Mouse (Mus musculus) ZHBTc4 (cell line): ENCODE measurements at regions not wholly inside any gene's neighbourhood (a gene's known extent, or its start where the extent isn't known, plus 50 kb on each side); places are given as distances from the start of the nearest gene placed in this dataset.

ENCODE experiments used
- DNase-seq: peaks from one replicate; pipeline ENCODE4 v3.0.0-alpha.2; 2011; ENCODE audit warnings: low read depth, low spot score

DNA sequence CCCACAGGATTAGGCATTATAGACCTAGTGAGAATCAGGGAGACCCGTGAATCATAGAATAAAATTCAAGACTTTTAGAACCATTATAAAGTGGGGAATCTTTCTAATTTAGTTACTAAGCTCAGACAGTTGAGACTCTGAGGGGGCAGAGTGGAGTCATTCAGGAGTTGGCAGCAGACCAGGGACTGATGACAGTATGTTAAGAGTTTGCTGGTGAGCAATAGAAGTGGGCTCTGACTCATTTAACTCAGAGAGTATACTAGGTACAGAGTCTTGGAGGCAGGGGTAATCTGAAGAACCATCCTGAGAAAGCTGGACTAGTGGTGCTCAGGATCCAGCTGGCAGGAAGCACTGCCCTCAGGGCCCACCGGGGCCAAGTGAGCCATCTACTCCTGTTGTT lies 184.9 kb upstream of the Npy start:
- DNase-seq, result no peak

DNA sequence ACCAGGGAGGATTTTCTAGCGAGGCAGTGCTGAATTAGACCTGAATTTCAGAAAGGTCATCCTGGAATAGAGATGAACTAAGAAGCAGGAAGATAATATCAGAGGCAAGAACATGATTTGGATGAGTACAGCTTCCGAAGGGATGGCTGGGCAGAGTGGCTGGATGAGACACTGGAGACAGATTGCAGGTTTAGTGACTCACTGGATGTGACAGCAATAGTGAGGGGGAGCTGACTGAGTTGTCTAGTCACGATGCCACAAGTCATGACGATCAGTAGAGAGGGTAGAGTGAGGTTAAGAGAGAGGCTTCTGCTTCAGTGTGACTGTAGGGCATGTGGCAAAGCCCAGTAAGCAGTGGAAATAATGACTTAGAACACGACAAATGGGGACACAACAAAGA lies 181.3 kb upstream of the Npy start:
- no peak for DNase-seq

DNA sequence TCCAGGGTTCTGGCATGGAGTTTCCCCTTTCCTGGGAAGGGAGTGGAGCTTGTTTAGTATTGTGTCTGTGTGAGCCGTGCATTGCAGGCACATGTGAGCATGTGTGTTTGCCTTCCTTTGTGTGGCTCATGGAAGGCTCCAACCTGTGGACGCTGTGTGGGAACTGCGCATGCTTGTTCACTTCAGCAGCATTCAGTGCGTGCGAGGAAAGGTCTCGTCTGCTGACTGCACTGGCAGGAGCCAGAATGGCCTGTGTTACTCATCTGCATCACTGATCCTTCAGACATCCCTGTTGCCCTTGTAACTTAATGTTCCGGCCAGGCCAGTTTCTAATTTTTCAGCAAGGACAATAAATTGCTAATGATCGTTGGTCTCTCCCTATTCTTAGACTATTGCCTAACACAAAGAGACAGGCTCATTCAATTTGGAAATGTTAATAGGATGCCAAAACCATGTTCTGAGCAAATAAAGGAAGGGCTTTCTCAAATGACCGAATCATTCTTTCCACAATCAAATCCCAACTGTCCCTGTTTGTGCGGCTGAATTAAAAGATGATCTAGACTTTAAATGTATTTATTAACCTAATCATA lies 167.9 kb upstream of the Npy start:
- no peak for DNase-seq

DNA sequence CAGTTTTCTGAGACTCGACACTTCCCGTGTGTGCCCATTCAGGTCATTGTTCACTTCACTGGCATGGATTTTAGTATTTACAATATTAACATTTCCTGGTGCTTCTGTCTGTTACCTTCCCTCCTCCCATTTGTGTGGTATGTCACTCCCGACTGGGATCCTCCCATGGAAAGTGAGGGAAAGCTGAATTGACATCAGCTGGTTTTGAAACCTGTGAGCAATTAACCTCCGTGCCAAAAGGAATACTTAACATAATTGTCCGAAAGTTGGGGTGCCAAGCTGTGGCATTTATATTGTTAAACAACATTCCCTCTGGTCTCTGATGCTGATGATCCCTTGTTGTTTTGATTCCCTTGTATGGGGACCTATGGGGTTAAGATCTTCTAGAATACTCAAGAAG lies 167.3 kb upstream of the Npy start:
- DNase-seq, result no peak

DNA sequence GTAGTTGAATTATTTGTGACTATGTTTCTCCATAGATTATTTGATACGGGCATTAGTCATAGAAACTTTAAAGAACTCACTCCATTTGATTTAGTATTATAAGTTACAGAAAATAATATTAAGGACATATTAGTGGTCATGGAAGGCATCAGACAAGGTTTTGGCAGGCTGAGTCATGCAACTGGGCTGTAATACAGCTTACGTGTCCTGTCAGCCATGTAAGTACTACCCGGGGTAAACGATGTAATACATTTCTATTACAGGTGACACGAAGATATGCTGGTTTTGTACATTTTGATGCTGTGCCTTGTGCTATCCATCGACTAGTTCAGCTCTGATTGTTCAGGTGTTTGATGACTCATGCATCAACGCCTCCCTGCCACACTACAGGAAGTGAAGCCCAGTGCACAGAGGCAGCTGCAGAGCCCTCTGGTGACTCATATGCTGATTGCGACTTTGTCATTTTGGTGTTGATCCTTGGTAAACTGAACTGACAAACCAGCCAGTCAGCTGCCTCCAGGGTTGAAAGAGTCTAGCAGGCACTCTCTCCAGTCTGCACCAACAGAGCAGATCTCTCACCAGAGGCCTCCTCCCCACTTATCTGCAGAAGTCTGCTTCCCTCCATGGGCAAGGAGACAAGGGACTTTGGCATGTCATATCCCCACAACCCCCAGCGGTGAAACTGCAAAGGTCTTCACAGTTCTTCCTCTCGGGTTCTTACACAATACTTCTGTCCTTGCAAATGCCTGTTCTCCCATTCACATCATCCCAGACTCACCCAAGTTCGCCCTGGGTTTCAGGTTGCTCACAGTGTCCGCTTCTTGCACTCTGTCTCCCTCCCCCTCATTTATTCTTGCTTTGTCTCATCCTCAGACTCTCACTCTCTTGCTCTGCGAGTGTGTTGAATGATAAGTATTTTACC lies 165.9 kb upstream of the Npy start:
- DNase-seq, result peak; percentile 8

DNA sequence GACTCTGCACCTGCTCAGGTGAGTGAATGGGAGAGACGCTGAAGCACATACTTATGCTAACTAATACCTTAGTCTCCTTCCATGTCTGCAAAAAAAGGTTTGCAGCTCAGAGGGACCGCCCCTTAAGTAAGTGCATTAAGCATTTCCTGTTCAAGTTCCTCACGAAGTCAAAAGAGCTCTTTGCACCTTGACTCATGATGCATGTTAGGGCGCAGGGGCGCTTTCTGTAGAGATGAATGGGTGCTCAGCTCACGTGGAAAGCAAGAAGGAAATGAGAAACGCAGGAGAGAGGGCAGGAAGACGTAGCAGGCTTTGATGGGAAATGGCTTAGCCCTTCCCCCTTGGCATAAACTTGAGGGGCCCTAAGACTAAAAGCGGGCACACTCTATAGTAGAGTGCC lies 164.5 kb upstream of the Npy start:
- no peak for DNase-seq

DNA sequence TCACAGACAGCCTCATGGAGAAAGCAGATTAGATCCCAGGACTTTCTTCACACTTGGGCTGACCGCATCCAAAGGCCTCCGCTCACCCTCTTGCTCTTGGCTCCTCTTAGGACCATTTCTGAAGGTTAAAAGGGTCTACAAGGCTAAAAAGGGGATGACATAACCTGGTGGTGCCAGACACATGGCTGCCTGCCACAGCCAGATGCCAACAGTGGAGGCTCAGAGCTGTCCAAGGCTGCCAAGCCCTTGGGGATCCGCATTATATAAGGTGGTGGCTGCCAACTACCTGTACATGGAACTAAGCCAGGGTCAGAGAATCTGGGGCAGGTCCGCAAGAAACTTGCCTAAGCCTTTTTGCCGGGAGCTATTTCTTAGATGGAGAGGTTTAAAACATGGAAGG lies 151.5 kb upstream of the Npy start:
- no peak for DNase-seq

DNA sequence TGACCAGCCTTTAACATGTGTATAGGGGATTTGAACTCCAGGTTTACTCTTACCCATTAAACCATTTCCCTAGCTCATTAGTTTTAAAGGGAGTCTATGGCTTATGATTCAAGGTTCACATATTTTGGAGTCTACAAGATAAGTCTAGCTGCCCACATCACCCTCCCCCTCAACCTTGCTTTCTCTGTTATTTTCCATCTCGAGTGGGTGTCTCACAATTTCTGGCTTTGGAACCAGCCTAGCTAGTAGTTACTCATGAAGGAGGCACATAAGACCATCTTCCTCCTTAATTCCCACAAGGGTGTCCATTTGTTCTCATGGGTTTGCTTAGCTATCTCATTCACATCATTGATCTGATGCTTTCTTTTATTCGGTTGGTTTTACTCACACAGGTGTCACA lies 150.6 kb upstream of the Npy start:
- no peak for DNase-seq

DNA sequence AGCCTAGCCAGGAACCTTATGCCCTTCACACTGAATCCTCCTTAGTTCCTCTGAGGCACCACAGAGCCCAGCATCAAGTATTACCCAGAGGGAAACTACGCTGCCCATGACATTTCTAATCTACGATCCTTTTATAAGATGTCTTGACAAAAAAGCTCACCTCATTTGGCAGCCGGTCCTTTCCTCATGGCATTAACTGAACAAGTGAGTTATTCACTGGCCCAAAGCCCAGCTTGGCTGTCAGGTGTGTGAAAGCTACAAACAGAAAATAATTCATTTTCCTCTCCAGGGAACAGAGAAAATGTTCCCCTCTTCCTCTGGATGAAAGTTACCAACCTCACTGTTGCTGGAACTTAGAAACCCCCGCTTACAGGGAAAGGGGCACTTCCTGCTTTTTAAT lies 135.7 kb upstream of the Npy start:
- DNase-seq, result no peak

DNA sequence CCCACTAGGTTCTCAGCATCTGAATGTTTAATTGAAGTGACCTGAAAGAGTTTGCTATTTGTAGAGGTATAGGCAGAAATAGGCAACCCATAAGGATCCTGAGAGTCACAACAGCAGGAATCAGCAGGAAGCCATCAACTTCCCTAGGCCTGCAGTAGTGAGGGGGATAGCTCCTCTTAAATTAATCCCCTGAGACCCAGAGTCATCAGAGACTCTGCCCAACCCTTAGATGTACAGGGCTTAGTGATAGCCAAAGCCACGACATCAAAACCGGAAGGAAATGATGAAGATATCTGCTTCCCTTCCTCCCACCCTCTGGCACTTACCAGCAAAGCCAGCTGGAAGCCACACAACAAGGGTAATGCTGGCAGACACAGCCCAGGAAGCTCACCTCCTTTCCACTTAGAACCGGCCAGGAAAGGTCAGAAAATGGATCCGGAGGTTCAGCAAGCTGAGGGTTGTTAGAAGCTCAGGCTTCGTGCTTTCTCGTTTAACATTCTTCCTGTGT lies 130.4 kb upstream of the Npy start:
- peak; percentile 10 for DNase-seq

DNA sequence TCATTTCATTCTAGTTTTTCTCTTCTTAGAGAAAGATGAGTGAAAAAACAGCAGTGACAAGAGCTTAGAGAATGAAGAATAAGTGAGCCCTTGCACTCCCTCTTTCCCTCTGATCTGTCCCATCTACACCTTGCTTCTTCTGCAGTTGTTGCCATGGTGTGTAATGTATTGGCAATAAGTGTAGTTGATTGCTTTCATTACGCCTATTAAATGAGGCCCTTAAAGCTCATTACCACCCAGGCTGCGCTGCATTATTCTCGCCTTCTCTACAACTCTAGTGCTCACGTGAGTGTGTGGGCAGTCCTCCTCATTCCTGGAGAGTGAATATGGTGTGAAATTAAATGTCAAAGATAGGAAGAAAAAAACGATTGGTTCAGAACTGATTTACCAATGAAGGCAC lies 127.7 kb upstream of the Npy start:
- DNase-seq, result no peak

DNA sequence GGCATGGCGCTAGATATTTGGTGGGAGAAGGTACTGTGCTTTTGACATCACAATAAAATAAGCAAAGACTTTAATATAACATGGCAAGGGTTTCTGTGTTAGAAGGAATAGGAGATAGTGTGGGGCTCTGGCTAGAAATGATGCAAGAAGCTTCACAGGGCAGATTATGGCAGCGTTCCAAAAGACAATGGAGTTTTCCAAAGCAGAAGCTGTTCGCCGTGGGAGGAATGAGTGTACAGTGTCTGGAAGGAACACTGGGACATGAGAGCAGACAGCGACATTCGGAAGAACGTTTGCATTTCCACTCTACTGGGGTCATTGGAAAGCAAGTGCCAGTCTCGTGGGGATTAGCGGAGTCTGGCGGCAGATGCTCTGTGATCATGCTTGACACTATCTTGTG lies 125.5 kb upstream of the Npy start:
- no peak for DNase-seq

DNA sequence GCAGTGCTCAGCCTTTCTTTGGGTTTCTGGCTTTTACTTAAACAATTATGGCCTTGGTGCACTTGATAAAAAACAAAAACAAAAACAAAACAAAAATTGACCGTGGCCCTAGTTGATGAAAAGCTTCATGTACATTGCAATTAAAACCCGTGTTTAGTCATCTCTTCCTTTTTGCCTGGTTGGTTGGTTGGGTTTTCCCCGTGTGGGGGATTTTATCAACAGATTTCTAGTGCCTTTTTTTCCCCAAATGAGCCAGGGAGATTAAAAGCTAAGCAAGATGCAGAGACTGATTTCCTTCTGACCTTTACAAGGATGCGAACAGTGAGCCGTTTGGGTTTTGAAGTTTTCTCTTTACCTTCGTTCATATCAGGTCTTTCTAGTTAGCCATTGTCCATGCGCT lies 121.1 kb upstream of the Npy start:
- DNase-seq, result no peak

DNA sequence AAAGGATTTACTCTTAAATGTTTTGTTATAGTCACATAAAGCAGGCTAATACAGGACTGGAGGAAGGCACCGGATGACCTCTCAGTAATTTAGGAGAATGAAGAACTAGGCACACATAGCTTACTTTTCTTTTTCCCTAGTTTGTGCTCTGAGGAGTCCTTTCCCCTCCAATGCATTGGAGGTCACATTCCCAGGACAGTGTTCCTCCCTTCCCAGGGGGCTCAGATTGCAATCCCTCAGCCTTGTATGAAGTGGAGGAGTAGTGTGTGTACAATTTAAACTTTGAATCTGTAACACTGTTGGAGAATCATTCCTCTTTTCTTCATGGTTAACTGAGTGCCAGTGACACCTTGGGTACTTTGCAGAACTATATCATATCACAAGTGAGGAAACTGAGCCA lies 109.5 kb upstream of the Npy start:
- DNase-seq, result no peak

DNA sequence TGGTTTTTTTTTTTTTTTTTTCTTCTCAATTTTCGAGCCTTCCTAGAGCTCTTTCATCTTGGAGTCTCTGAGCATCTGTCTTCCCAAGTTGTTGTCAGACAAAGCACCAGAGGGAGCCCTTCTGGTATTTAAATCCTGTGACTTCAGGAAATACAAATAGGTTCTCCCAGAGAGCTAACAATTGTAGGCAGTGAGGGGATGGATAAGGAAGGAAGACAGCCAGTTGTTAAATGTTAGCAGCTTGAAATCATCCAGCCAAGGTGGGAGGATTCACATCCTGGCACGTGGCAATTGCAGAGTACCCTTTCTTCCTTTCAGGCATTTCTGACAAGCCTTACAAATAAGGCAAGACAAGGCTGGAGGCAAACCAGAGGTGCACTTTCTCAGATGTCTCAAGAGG lies 106.0 kb upstream of the Npy start:
- DNase-seq, result peak; percentile 15

DNA sequence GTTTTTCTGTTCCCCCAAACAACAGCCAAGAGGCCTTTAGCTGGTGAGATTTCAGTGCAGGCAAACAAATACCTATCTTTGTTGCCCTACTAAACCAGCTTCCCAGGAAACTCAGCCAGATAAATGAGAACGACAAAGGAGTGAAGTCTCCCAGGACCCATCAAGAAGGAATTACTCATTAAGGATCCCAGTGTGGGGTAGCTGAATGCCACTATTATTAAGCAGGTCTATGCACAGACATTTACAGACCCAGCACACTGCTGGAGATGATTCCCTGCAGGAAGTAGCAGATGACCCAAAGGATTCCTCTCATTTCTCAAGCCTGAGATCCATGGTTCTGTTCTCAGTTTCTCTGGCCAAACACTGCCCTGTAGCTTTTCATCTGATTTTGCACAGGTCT lies 105.6 kb upstream of the Npy start:
- peak; percentile 5 for DNase-seq

DNA sequence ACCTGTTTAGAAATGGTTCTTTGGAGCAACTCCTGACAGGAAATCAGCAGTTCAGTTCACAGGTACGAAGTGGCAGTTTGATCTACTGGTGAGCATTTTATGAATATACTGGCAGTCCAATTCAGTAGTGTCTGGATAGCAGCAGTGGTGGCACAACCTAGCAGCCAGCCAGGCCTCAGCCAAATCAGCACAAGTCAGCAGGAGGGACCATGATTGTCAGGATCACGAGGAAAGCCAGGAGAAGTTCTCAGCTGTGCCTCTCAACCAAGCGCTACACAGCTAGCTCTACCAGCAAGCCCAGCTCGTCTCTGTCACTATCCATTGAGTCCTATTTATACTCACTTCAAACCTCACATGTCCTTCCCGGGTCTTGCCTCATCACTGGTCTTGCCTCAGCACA lies 89.3 kb upstream of the Npy start:
- DNase-seq, result no peak

DNA sequence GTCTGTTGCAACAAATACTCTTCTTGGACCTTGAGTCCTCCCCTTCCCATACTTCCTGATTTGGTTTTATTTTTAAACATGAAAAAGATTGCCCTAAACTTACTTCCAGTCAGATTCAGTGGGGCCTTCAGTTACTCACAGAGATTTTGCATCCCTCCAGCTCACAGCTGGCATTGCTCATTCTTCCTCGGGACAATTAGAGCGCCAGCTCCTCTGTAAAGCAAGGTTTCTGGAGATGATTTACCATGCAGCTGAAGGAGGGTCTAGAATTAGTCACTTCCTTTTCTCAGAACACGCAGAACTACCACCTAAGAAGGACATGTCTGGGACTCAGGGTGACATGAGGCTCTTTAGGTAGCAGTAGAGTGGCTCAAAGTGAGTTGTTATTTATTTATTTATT lies 79.4 kb upstream of the Npy start:
- DNase-seq, result no peak

DNA sequence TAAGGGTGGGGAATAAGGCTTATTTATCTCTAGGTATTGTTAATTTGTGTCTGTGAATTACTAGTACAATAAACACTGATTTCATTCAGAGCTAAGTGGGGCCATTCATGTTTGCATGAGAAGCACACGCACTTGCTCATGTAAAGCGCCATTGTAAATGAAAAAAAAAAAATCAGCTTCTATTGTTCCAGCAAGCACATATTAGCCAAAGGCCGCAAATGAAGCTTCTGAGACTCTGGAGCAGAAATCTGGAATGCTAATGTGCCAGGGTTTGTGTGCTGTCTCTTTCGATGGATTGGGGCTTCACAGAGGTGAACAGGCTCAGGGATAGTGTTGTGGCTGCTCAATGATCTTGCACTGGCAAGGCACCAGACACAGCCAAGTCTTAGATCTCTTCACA lies 77.2 kb upstream of the Npy start:
- no peak for DNase-seq

DNA sequence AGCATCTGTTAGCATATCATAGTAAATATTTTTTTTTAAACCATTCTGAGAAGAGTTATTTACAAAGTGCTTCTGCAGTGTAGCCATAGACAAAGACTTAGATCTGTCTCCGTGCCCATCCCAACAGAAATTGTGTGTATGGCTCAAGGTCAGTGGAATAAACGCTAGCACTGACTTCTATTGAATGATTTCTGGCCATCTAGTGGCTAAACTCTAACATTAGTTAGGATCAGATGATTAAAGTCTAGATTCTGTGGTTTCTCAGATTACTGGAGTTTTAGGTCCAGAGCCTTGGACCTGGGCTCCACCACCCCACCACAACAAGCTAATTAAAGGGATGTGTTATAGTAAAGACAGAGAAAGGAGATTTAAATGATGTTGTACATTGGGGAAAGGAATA lies 72.0 kb upstream of the Npy start:
- DNase-seq, result no peak

DNA sequence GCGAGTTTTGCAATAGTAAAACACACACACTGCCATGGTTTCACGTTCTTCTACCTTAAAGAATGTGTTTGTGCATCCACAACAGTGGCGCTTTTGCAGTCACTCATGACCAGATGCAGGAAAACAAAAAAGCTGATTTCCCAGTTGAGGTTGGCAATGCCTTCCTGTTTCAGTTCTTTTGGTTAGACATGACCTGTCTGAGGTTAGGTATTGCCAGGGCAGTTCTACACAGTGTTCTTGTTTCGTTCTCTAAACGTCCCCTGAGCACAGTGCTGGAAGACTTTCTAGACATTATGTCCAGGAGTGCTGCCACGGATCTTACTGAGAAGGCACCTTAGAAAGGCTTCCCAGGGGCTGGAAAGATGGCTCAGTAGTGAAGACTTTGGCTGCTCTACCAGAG lies 62.9 kb upstream of the Npy start:
- DNase-seq, result no peak

DNA sequence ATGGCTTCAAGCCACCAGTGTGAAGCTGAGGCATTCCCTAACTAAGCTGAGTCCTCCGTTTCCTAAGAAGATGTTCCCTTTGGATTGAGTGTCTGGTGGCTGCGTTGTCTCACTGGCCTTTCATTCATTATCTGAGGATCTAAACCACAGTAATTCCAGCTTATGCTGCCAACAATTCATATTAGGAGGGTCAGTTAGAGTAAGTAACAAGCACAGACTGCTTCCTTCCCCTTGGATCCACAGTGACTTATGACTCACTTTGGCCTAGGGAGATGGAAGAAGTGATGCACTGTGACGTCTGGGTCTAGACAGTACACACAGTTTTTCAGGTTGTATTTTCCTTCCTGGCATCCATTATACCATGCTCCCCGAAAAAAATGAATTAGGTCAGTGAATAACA lies 57.8 kb upstream of the Npy start:
- DNase-seq, result no peak
